Mouse (Mus musculus) frontal cortex, adult 2 months (tissue): Measurements from ENCODE around the gene Sarm1. TPM values are rescaled to one million over a fixed set of nuclear protein-coding genes. Genes with fewer than 3 reads are reported as not detected.
A peak's percentile ranks its signal among the peaks of the same experiment; 100 is the strongest.

Source experiments
- DNase-seq, 2 experiments: peaks; one replicate each; pipeline ENCODE4 v3.0.0; 2022; ENCODE audit warnings: low spot score in 1 of 2; ENCODE audit errors: extremely low spot score in 1 of 2
- polyA plus RNA-seq: library from polyadenylated mRNA; depleted of rRNA; stranded (reverse); fragments of >200 nt; gene quantifications from 2 replicates; pipeline ENCODE4 v1.2.3, GENCODE M21; 2012

The Sarm1 gene
- polyA plus RNA-seq, 1 experiment, result 29.2 TPM

- DNase-seq, result peak; percentile 49 to 81
Observed at GRCm38 (mm10) chr11:78465568-78466180, 31.9 kb downstream of the Sarm1 start, which contains the start of gene Slc46a1. TSS of gene Slc46a1 (plus strand) at chr11:78465697.

- DNase-seq, result no peak
Observed at GRCm38 (mm10) chr11:78465116-78465515, 32.4 kb downstream of the Sarm1 start.

- DNase-seq, result no peak
Observed at GRCm38 (mm10) chr11:78463286-78464036, 34.1 kb downstream of the Sarm1 start.

- DNase-seq, result no peak
Observed at GRCm38 (mm10) chr11:78462669-78463068, 34.9 kb downstream of the Sarm1 start.

- no peak for DNase-seq
Observed at GRCm38 (mm10) chr11:78461894-78462293, 35.7 kb downstream of the Sarm1 start.

GRCm38 (mm10) chr11:78458740-78459139 lies 38.8 kb downstream of the Sarm1 start:
- no peak for DNase-seq

- peak in 1 of 2 experiments; percentile 46 for DNase-seq
Observed at GRCm38 (mm10) chr11:78455308-78455707, 42.2 kb downstream of the Sarm1 start.

- DNase-seq, result no peak
Observed at GRCm38 (mm10) chr11:78454276-78454675, 43.3 kb downstream of the Sarm1 start.

- DNase-seq, result peak in 1 of 2 experiments; percentile 77
Observed at GRCm38 (mm10) chr11:78453675-78454074, 43.9 kb downstream of the Sarm1 start.

- DNase-seq, result no peak
Observed at GRCm38 (mm10) chr11:78450337-78450736, 47.2 kb downstream of the Sarm1 start.

- no peak for DNase-seq
Observed at GRCm38 (mm10) chr11:78448242-78448641, 49.3 kb downstream of the Sarm1 start.

GRCm38 (mm10) chr11:78447168-78447567 lies 50.4 kb downstream of the Sarm1 start:
- no peak for DNase-seq

- DNase-seq, result no peak
Observed at GRCm38 (mm10) chr11:78443115-78443514, 54.4 kb downstream of the Sarm1 start.

- DNase-seq, result no peak
Observed at GRCm38 (mm10) chr11:78438399-78438930, 59.1 kb downstream of the Sarm1 start.

- DNase-seq, result no peak
Observed at GRCm38 (mm10) chr11:78437182-78437581, 60.4 kb downstream of the Sarm1 start.

GRCm38 (mm10) chr11:78435776-78436349 lies 61.7 kb downstream of the Sarm1 start:
- DNase-seq, result no peak

GRCm38 (mm10) chr11:78434052-78434451 lies 63.5 kb downstream of the Sarm1 start:
- no peak for DNase-seq

- DNase-seq, result no peak
Observed at GRCm38 (mm10) chr11:78431176-78431575, 66.4 kb downstream of the Sarm1 start.

GRCm38 (mm10) chr11:78430195-78430878 lies 67.2 kb downstream of the Sarm1 start:
- DNase-seq, result no peak

GRCm38 (mm10) chr11:78428309-78428708 lies 69.2 kb downstream of the Sarm1 start:
- DNase-seq, result no peak

- no peak for DNase-seq
Observed at GRCm38 (mm10) chr11:78427655-78428054, 69.9 kb downstream of the Sarm1 start.
